Mouse (Mus musculus) heart, adult 2 months (tissue): ENCODE results near the gene Fam166a. TPM values are rescaled to one million over a fixed set of nuclear protein-coding genes. Genes with fewer than 3 reads are reported as not detected.
"Not testable (repeated sequence)": the region's sequence is repeated elsewhere in the genome, so short reads cannot be mapped to it uniquely, and the experiment has no call there.

ENCODE experiments used
- DNase-seq, 2 experiments: peaks; one replicate each; pipeline ENCODE4 v3.0.0; 2021
- H3K27ac ChIP-seq: fragments of 200-600 bp; 2 replicates; pipeline ENCODE4 v1.8.1; 2022
- H3K27me3 ChIP-seq: fragments of 200-500 bp; 2 replicates; pipeline ENCODE4 v1.6.1; 2012; ENCODE audit warnings: mild to moderate bottlenecking, low read length, inconsistent platforms, mixed read lengths; ENCODE audit not compliant: control insufficient read depth, insufficient read depth
- H3K36me3 ChIP-seq: fragments of 200-500 bp; 2 replicates; pipeline ENCODE4 v1.6.1; 2012; ENCODE audit warnings: low read length, inconsistent platforms; ENCODE audit not compliant: control insufficient read depth, insufficient read depth
- H3K4me1 ChIP-seq: fragments of 200-500 bp; 2 replicates; pipeline ENCODE4 v1.6.1; 2011; ENCODE audit warnings: low read length; ENCODE audit not compliant: control insufficient read depth, insufficient read depth
- H3K4me3 ChIP-seq: fragments of 200-600 bp; 2 replicates; pipeline ENCODE4 v1.8.1; 2022
- H3K79me2 ChIP-seq: fragments of 200-500 bp; replicated peaks from 2 replicates; pipeline ENCODE4 v1.6.1; 2012; ENCODE audit warnings: mild to moderate bottlenecking, inconsistent platforms, low read length, moderate library complexity, mixed read lengths; ENCODE audit not compliant: control insufficient read depth, insufficient read depth
- H3K9ac ChIP-seq: fragments of 200-500 bp; 2 replicates; pipeline ENCODE4 v1.6.1; 2012; ENCODE audit warnings: low read depth, mild to moderate bottlenecking, control low read depth, inconsistent platforms, low read length, mixed read lengths
- CTCF ChIP-seq: fragments of 200-600 bp; IDR thresholded peaks from 2 replicates; pipeline ENCODE4 v1.8.1; 2022; ENCODE audit warnings: antibody characterized with exemption, mild to moderate bottlenecking, moderate library complexity
- EP300 ChIP-seq: fragments of 200-500 bp; IDR thresholded peaks from 2 replicates; pipeline ENCODE4 v1.6.1; 2011; ENCODE audit warnings: low read depth, low read length, control low read depth; ENCODE audit not compliant: insufficient read depth
- POLR2A ChIP-seq: fragments of 200-500 bp; IDR thresholded peaks from 2 replicates; pipeline ENCODE4 v1.6.1; 2011; ENCODE audit warnings: mild to moderate bottlenecking, low read depth, low read length, control low read depth; ENCODE audit not compliant: insufficient read depth
- WGBS: fragments of 180-500 bp; shearing (Covaris S2); methylation state at CpG from one replicate; pipeline ENCODE4 v1.1.7; 2018; 5-methylcytosine and 5-hydroxymethylcytosine counted together
- intact Hi-C: fragments of 180-260 bp; cut with DNase I; formaldehyde crosslinking; loops from one replicate; pipeline ENCODE4 v1.15.1; 2025
- polyA plus RNA-seq: library from polyadenylated mRNA; depleted of rRNA; stranded (reverse); fragments of >200 nt; gene quantifications from 2 replicates; pipeline ENCODE4 v1.2.3, GENCODE M21; 2012
- total RNA-seq, 2 experiments: library from RNA; stranded (reverse); gene quantifications; 2 replicates each; pipeline ENCODE4 v1.2.3; 2021

Fam166a gene
- total and polyA plus RNA-seq, 3 experiments, result 0.21 TPM; not detected in 2

DNA sequence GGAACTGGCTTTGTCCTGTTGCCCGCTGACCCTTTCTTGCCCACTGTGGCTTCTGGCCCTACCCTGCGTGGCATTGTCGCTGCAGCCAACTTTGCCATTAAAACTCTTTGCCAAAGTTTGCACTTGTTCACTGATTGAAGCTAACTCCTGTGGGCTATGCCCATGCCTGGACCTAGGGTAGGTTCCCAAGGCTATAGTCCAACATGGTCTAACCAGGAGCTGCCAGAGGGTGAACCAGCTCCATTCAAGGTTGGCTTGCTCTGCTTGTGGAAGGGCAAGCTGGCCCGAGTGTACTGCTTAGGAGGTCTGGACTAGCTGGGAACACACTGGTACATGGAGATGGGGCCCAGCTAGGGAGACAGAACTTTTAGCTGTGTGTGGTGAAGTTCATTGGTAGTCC is 25.6 kb downstream of the Fam166a start:
- Histone ChIP-seq H3K36me3 (no peaks in the 10 kb centered on the region), H3K4me3 (no peak overlapping the region), H3K27me3 (peaks cover 5% of the 10 kb centered on the region; the same call in 1 of the 2 replicates), H3K9ac (no peak overlapping the region), H3K27ac (no peak overlapping the region), H3K79me2 (no peaks in the 10 kb centered on the region), H3K4me1 (peaks cover 2% of the 10 kb centered on the region; the same call in 1 of the 2 replicates)
- TF ChIP-seq EP300 (no peak), POLR2A (no peak), CTCF (no peak)
- 82% methylated on average over 4 of the region's 4 CpGs for WGBS
- intact Hi-C loops, result no loop called here
- DNase-seq, result no peak

DNA sequence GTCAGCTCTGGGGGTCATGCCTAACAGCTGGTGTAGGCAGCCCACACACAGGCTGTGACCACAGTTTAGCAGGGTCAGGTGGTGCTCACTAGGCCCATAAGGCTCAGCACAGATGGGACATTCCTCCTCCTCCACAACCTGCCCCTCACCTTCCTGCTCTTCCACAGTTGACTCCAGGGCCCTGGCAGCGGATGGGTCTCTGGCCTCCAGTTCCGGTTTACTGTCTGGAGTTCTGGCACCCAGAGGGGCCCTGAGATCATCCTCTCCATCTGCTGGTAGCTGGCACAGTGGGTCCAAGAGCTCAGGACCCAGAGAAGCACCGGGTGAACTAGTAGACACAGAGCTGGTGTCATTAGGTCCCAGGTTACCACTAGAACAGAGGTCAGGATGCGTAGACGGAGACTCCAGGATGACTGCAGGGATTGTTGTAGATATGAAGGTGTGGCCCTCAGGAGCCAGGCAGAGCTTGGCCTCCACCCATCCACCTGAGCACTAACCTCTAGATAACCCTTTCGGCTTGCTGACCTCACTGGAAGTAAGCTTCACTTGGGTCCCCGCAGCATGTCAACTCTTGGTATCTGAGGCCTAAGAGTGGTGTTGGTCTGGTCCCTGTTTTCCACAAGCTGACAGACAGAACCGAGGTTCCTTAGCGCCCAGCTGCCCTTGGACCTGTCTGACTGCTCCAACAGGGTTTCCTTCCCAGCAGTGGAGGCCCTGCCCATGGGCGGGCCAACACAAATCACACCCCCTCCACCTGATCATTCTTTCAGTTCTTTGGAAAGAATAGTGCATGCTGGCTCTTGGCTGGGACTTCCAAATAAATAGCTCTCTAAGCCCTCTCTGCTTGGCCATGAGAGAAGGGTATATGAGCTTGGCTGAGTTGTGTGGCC is 27.9 kb downstream of the Fam166a start, which contains the start of gene AL732309.1:
Gene AL732309.1 (minus strand): TSS at position 681 of the 890 bp plus-strand sequence.
- peaks cover 5% of the 10 kb centered on the region; the same call in 1 of the 2 replicates for H3K27me3 ChIP-seq
- 86% methylated on average over 10 of the region's 10 CpGs for WGBS
- H3K4me1 ChIP-seq, result no peaks in the 10 kb centered on the region
- intact Hi-C loops, result no loop called here
- no peak for TF ChIP-seq EP300
- no peak for TF ChIP-seq POLR2A
- TF ChIP-seq CTCF, result no peak
- no peaks in the 10 kb centered on the region for H3K36me3 ChIP-seq
- H3K9ac ChIP-seq, result no peak within 1 kb of the TSS
- DNase-seq, result no peak
- H3K27ac ChIP-seq, result no peak within 1 kb of the TSS
- H3K79me2 ChIP-seq, result no peaks in the 10 kb centered on the region
- H3K4me3 ChIP-seq, result no peak within 1 kb of the TSS

DNA sequence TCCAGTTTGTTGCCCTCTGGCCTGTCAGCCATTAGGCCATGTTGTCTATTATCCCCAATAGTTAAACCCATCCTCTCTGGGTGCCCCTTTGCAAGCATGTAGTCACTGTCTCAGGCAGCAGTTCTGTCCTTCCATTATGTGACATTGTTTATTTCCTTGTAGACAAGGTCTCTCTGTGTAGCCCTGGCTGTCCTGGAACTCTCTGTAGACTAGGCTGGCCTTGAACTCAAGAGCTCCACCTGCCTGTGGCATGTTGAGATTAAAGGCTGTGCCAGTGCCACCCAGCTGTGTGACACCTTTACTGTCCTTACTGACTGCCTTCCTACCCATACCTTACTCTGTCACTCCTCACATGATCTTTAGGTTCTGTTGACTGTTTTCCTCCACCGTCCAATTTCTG is 33.8 kb downstream of the Fam166a start:
- 90% methylated on average over 1 of the region's 1 CpGs for WGBS
- H3K79me2 ChIP-seq, result no peaks in the 10 kb centered on the region
- H3K4me1 ChIP-seq, result peaks cover 3% of the 10 kb centered on the region
- no peak overlapping the region for H3K27ac ChIP-seq
- TF ChIP-seq CTCF (peak; percentile 50), EP300 (no peak)
- H3K36me3 ChIP-seq, result peaks cover 2% of the 10 kb centered on the region; the same call in 1 of the 2 replicates
- no peaks in the 10 kb centered on the region for H3K27me3 ChIP-seq
- intact Hi-C loops, result loop anchor here (10.0 kb wide), 1 partner anchor 128 kb away; no protein-coding TSS in a partner anchor
- no peak for DNase-seq
- no peak overlapping the region for H3K4me3 ChIP-seq
- no peak overlapping the region for H3K9ac ChIP-seq

DNA sequence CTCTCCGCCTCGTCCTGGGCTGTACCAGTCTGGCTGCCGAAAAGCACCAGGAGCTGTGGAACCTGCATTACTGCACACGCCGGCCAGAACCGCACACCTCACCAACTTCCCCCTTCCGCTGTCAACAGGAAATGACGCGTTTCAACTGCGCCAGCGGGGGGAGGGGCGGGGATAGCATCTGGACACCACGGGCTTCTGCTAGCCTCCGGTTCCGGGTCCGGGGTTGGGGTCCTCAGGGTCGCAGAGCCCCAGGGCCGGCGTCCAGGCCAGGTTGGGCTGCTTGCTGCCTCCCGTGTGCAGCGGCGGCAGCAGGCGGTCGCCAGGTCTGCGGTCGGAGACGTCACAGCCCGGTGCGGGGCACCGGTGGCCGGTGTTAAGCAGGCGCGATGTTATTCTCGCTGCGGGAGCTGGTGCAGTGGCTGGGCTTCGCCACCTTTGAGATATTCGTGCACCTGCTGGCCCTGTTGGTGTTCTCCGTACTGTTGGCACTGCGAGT is 36.8 kb downstream of the Fam166a start, which contains the start of gene Tmem203:
Gene Tmem203 (plus strand): TSS at position 156 of the 496 bp plus-strand sequence.
- Histone ChIP-seq H3K4me1 (peaks cover 3% of the 10 kb centered on the region), H3K27me3 (no peaks in the 10 kb centered on the region), H3K79me2 (no peaks in the 10 kb centered on the region), H3K9ac (peak within 1 kb of the TSS; percentile 89), H3K27ac (peak within 1 kb of the TSS; percentile 91), H3K36me3 (peaks cover 2% of the 10 kb centered on the region; the same call in 1 of the 2 replicates), H3K4me3 (peak within 1 kb of the TSS; percentile 98)
- peak; percentile 88 to 93 for DNase-seq
- under 1% methylated on average over 39 of the region's 39 CpGs for WGBS
- no peak for TF ChIP-seq CTCF
- peak; percentile 90 for TF ChIP-seq EP300
- TF ChIP-seq POLR2A, result peak; percentile 80
- intact Hi-C loops, result loop anchor here (1.0 to 10.0 kb wide), 5 partner anchors 17 to 131 kb away; partner anchors contain the start of genes Anapc2, Man1b1 and Ssna1

DNA sequence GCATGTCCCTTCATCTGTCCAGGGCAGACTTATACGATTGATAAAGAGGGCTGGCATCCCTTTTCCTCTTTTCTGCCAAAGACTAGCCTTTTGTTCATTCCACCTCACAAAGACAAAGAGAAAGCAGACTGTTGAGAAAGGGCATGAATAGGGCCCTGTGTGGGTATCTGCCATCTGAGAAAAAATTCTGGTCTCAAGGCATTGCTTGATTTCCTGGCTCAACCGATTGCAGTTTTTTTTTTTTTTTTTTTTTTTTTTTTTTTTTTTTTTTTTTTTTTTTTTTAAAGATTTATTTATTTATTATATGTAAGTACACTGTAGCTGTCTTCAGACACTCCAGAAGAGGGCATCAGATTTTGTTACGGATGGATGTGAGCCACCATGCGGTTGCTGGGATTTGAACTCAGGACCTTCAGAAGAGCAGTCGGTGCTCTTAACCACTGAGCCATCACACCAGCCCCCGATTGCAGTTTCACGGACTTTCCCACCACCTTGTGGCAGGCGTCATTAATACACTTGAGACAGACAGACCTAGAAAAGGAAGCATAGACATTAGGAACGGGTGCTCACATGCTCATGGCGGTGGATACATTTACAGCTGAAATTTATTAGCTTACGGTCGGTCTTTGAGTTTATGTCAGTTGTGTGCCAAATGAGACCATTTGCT is 38.0 kb downstream of the Fam166a start:
- not testable (repeated sequence) for H3K36me3 ChIP-seq, H3K79me2 ChIP-seq, DNase-seq, H3K4me3 ChIP-seq, H3K27me3 ChIP-seq, H3K27ac ChIP-seq, H3K4me1 ChIP-seq
- 0 out of 2 replicates have a peak overlapping the region, but pooled peaks have one; percentile 23 for H3K9ac ChIP-seq
- WGBS, result 52% methylated on average over 12 of the region's 12 CpGs
- intact Hi-C loops, result loop anchor here (10.0 kb wide), 1 partner anchor 132 kb away; no protein-coding TSS in a partner anchor
- peak; percentile 58 for TF ChIP-seq CTCF

DNA sequence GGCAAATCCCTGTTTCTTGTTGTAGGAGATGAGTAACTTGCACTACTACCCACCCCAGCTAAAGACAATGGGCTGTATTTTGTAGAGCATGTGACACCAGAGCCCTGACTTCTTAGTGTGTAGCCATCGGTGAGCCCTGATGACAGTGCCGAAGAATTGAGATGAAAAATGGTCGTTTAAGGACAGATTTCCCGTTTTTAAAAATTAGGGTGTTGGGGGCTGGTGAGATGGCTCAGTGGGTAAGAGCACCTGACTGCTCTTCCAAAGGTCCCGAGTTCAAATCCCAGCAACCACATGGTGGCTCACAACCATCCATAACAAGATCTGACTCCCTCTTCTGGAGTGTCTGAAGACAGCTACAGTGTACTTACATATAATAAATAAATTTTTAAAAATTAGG is 38.7 kb downstream of the Fam166a start:
- not testable (repeated sequence) for H3K27me3 ChIP-seq, H3K4me1 ChIP-seq, H3K27ac ChIP-seq, H3K4me3 ChIP-seq, H3K9ac ChIP-seq, H3K79me2 ChIP-seq, H3K36me3 ChIP-seq, DNase-seq
- intact Hi-C loops, result loop anchor here (10.0 kb wide), 1 partner anchor 132 kb away; no protein-coding TSS in a partner anchor
- 85% methylated on average over 5 of the region's 5 CpGs for WGBS
